Mouse (Mus musculus): ENCODE results near the gene Espn. TPM values are rescaled to one million over a fixed set of nuclear protein-coding genes. Genes with fewer than 3 reads are reported as not detected.

The Espn gene
- 5.0 TPM for polyA plus RNA-seq (2014; fragmentation: Illumina TruSeq; extraction: RNeasy Lipid Tissue Mini Kit (QIAGEN cat#74804); ENCODE audit: low replicate concordance)

DNA sequence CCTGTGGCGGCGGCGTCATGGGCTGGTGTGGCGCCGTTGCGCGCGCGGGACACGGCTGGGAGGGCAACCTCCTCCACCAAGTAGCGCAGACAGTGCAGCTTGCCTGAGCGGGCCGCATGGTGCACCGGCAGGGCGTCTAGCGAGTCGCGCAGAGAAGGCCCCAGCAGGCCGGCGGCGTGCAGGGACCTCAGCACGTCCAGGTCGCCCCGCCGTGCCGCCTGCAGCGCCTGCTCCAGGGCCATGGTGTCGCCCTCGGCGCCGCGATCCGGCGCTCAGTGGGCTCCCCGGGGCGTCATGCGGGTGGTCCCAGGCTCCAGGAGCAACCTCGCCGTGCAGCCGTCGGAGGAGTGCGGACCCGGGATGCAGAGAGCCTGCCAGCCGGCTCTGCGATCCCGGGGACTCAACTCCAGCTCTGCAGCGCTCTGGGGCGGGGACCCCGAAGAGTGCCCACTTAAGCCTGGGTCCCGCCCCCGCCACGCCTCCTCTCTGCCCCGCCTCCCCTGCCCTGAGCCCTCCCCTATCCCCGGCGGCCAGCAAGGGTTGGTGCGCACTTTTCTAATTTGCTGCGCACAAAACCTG is at the start of gene Espn:
Espn (minus strand) TSS at position 406 of the 579 bp plus-strand sequence.

DNA sequence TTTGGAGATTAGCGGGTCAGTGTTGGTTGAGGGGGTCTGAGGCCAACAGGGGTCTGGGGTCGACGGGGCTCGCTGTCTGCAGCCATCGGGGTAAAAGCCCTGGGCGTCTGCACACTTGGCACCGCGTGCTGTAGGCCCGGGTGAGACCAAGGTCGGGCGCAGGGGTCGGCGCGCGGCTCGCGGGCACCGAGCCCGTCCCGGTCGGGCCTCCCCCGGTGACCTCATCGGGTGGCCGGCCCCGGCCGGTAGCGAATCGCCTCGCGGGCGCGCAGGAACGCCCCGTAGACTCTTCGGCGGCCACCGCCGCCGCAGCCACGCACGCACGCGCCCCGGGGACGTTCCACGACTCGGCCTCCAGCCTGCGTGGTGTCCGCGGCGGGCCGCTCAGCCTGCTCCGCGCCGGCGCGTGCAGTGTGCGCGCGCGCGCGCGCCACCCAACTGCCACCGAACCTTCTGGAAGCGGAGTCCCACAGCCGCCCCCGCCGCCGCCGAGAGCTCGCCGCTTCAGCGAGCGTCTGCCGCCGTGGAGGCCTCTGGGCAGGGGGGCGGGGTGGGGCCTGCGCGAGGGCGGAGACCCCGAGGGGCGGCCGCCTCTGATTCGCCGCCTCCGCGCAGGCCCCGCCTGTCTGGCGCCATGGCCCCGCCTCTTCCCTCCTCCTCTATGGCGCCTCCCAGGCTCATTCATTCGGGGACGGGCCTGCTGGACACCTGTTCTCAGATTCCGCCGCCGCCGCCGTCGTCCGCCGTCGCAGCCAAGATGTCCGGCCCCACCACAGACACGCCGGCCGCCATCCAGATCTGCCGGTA is 25.6 kb upstream of the Espn start, which contains the start of gene Acot7:
Acot7 (plus strand) TSS at position 598 of the 807 bp plus-strand sequence.

DNA sequence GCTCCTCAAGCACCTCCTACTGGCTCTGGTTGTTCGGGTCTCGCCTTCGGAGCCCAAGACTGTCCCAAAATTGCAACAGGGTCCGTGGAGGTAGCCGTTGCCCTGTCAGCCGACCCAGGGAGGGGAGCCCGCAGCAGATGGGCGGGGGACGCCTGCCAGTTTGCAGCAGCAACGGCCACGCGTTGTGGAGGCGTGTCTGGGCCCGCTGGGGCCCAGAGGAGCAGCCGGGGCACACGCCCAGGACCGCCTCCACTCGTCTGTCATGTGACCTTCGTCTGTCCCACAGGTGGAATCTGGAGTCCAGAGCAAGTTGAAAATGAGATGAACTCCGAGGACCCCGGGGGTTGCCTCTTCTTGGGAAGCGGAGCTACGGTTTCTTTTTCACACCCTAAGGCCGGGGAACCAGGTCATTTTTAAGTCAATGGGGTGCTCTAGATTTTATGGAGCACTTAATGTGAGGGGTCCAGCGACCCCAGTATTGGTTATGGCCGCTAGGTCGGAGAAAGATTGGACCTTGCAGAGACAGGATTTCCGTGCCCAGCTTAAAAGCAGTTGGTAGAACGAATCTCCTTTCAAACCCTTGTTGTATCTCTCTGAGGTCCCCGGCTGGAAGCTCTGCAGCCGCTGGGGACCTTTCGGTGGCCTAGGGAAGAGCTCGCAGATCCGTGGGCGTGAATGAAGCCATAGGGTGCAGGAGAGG is 6.6 kb upstream of the Espn start, which contains the start of gene Hes2:
Hes2 (plus strand) TSS at position 283 of the 700 bp plus-strand sequence.

DNA sequence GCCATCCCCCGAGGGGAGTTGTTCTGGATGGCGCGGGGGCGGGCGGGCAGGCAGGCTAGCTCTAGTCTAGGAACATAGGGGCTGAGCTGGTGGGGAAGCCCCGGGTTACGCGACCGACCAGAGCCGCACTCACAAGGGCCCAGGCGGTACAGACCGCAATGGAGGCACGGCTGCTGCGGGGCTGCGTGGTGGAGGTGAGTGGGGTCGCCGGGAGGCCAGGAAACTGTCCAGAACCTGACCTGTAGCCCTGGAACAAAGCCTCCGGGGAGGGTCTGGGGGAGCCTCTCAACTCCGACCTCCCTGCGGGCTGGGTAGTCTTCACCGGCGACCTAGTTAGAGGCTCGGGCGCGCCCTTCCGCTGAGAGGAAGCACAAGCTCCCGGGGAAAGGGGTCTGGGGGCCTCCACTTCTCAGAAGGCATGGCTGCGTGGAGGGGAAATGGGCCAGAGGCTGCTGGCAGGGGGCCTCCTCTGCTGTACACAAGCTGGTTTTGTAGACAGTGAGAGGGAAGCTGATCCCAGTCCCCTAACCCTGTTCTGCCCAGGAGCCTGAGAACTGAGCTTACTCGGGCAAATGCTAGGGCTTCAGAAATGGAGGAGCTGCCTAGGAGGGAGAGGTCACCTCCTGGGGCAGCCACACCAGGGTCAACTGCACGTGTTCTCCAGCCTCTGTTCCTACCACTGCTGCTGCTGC is 36.1 kb downstream of the Espn start, which contains the start of gene Tnfrsf25:
Tnfrsf25 (plus strand) TSS at position 14 of the 692 bp plus-strand sequence.

GRCm38 (mm10) chr4:152072121-152072601 is 80.0 kb downstream of the Espn start, which contains the start of gene Plekhg5:
Gene Plekhg5, plus strand, starts transcription at chr4:152072498.

Other genes starting within 250 kb of the Espn start
- 17.6 TPM for gene Dnajc11, start 218.7 kb downstream of the Espn start, polyA plus RNA-seq (2014; fragmentation: Illumina TruSeq; extraction: RNeasy Lipid Tissue Mini Kit (QIAGEN cat#74804); ENCODE audit: low replicate concordance)
- gene Thap3, start 163.4 kb downstream of the Espn start, polyA plus RNA-seq (2014; fragmentation: Illumina TruSeq; extraction: RNeasy Lipid Tissue Mini Kit (QIAGEN cat#74804); ENCODE audit: low replicate concordance) = not detected
- 4.8 TPM for gene Phf13, start 156.1 kb downstream of the Espn start, polyA plus RNA-seq (2014; fragmentation: Illumina TruSeq; extraction: RNeasy Lipid Tissue Mini Kit (QIAGEN cat#74804); ENCODE audit: low replicate concordance)
- gene Klhl21, start 143.6 kb downstream of the Espn start, polyA plus RNA-seq (2014; fragmentation: Illumina TruSeq; extraction: RNeasy Lipid Tissue Mini Kit (QIAGEN cat#74804); ENCODE audit: low replicate concordance) = 1.1 TPM
- gene Zbtb48, start 124.7 kb downstream of the Espn start, polyA plus RNA-seq (2014; fragmentation: Illumina TruSeq; extraction: RNeasy Lipid Tissue Mini Kit (QIAGEN cat#74804); ENCODE audit: low replicate concordance) = 1.3 TPM
- not detected for gene Tas1r1, start 113.8 kb downstream of the Espn start, polyA plus RNA-seq (2014; fragmentation: Illumina TruSeq; extraction: RNeasy Lipid Tissue Mini Kit (QIAGEN cat#74804); ENCODE audit: low replicate concordance)
- 9.7 TPM for gene Nol9, start 113.0 kb downstream of the Espn start, polyA plus RNA-seq (2014; fragmentation: Illumina TruSeq; extraction: RNeasy Lipid Tissue Mini Kit (QIAGEN cat#74804); ENCODE audit: low replicate concordance)
- gene Plekhg5, start 79.9 kb downstream of the Espn start, polyA plus RNA-seq (2014; fragmentation: Illumina TruSeq; extraction: RNeasy Lipid Tissue Mini Kit (QIAGEN cat#74804); ENCODE audit: low replicate concordance) = not detected
- not detected for gene Tnfrsf25, start 36.4 kb downstream of the Espn start, polyA plus RNA-seq (2014; fragmentation: Illumina TruSeq; extraction: RNeasy Lipid Tissue Mini Kit (QIAGEN cat#74804); ENCODE audit: low replicate concordance)
- gene Hes2, start 6.5 kb upstream of the Espn start, polyA plus RNA-seq (2014; fragmentation: Illumina TruSeq; extraction: RNeasy Lipid Tissue Mini Kit (QIAGEN cat#74804); ENCODE audit: low replicate concordance) = 6.7 TPM
- 0.74 TPM for gene Acot7, start 25.8 kb upstream of the Espn start, polyA plus RNA-seq (2014; fragmentation: Illumina TruSeq; extraction: RNeasy Lipid Tissue Mini Kit (QIAGEN cat#74804); ENCODE audit: low replicate concordance)
- 0.63 TPM for gene Gpr153, start 121.9 kb upstream of the Espn start, polyA plus RNA-seq (2014; fragmentation: Illumina TruSeq; extraction: RNeasy Lipid Tissue Mini Kit (QIAGEN cat#74804); ENCODE audit: low replicate concordance)
- gene Hes3, start 139.3 kb upstream of the Espn start, polyA plus RNA-seq (2014; fragmentation: Illumina TruSeq; extraction: RNeasy Lipid Tissue Mini Kit (QIAGEN cat#74804); ENCODE audit: low replicate concordance) = not detected
- gene Icmt, start 144.9 kb upstream of the Espn start, polyA plus RNA-seq (2014; fragmentation: Illumina TruSeq; extraction: RNeasy Lipid Tissue Mini Kit (QIAGEN cat#74804); ENCODE audit: low replicate concordance) = 7.0 TPM
- 0.48 TPM for gene Rnf207, start 166.6 kb upstream of the Espn start, polyA plus RNA-seq (2014; fragmentation: Illumina TruSeq; extraction: RNeasy Lipid Tissue Mini Kit (QIAGEN cat#74804); ENCODE audit: low replicate concordance)
- 170 TPM for gene Rpl22, start 173.4 kb upstream of the Espn start, polyA plus RNA-seq (2014; fragmentation: Illumina TruSeq; extraction: RNeasy Lipid Tissue Mini Kit (QIAGEN cat#74804); ENCODE audit: low replicate concordance)
- gene Chd5, start 186.3 kb upstream of the Espn start, polyA plus RNA-seq (2014; fragmentation: Illumina TruSeq; extraction: RNeasy Lipid Tissue Mini Kit (QIAGEN cat#74804); ENCODE audit: low replicate concordance) = 0.07 TPM